Mouse (Mus musculus): ENCODE measurements around the gene Hormad2.

Gene Hormad2

GRCm38 (mm10) chr11:4302363-4302913 lies 138.5 kb downstream of the Hormad2 start:
- DNase-seq (ENCODE audit: low spot score in 2 of 2): no peak

GRCm38 (mm10) chr11:4300683-4301082 lies 140.2 kb downstream of the Hormad2 start:
- DNase-seq (ENCODE audit: low spot score in 2 of 2): no peak

- no peak for DNase-seq (ENCODE audit: low spot score in 2 of 2)
These were observed 141.0 kb downstream of the Hormad2 start for GRCm38 (mm10) chr11:4299735-4300474.

GRCm38 (mm10) chr11:4299191-4299590 lies 141.7 kb downstream of the Hormad2 start:
- no peak for DNase-seq (ENCODE audit: low spot score in 2 of 2)

- no peak for DNase-seq (ENCODE audit: low spot score in 2 of 2)
These were observed 142.3 kb downstream of the Hormad2 start for GRCm38 (mm10) chr11:4298615-4299014.

- no peak for DNase-seq (ENCODE audit: low spot score in 2 of 2)
These were observed 143.2 kb downstream of the Hormad2 start for GRCm38 (mm10) chr11:4297753-4298152.

- no peak for DNase-seq (ENCODE audit: low spot score in 2 of 2)
These were observed 144.2 kb downstream of the Hormad2 start for GRCm38 (mm10) chr11:4296610-4297275.

Measured in natural killer cell, adult 2 months (primary cell).